Mouse (Mus musculus) gastrocnemius, postnatal 36 days (tissue): ENCODE results near the gene Plekhm2. TPM values are rescaled to one million over a fixed set of nuclear protein-coding genes. Genes with fewer than 3 reads are reported as not detected.

Experiments
- DNase-seq, 2 experiments: peaks; one replicate each; pipeline ENCODE4 v3.0.0; 2022
- intact Hi-C: fragments of 180-260 bp; cut with DNase I; formaldehyde crosslinking; loops from one replicate; pipeline ENCODE4 v1.15.1; 2025
- total RNA-seq, 2 experiments: library from RNA; stranded (reverse); gene quantifications; 2 replicates each; pipeline ENCODE4 v1.2.3; 2021

The Plekhm2 gene
- total RNA-seq, 2 experiments from 2014 or later, result 23.6 to 30.5 TPM

DNA sequence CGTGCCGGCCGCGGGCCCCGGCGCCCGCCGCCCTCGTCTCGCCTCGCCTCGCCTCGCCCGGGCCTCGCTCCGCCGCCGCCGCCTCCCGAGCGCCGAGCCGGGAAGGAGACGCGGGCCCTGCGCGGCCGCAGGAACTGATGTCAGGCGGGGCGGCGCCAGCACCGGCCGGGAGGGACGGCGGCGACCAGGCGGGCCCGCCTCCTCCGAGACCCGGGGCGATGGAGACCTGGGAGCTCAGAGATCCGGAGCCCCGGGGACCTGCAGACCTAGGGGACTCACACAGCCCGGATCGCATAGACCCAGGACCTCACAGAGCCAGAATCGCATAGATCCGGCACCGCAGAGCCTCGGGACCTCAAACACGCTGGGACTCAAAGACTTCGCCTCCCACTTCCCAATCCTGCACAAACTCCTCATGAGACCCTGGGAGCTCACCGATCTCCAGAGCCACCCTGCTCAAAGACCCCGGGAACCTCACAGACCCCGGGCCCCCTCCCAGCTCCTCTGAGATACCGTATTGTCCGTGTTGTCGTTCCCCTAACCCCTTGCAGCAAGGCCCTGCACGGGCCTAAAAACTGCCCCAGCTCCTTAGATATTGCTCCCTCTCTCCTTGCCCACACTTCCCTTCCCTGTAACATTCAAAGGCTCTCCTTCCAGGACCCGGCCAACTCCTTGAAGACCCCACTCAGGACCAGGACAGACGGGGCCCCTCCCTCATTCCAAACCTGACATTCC, 521 bp downstream of the Plekhm2 start:
- intact Hi-C loops, result no loop called here

DNA sequence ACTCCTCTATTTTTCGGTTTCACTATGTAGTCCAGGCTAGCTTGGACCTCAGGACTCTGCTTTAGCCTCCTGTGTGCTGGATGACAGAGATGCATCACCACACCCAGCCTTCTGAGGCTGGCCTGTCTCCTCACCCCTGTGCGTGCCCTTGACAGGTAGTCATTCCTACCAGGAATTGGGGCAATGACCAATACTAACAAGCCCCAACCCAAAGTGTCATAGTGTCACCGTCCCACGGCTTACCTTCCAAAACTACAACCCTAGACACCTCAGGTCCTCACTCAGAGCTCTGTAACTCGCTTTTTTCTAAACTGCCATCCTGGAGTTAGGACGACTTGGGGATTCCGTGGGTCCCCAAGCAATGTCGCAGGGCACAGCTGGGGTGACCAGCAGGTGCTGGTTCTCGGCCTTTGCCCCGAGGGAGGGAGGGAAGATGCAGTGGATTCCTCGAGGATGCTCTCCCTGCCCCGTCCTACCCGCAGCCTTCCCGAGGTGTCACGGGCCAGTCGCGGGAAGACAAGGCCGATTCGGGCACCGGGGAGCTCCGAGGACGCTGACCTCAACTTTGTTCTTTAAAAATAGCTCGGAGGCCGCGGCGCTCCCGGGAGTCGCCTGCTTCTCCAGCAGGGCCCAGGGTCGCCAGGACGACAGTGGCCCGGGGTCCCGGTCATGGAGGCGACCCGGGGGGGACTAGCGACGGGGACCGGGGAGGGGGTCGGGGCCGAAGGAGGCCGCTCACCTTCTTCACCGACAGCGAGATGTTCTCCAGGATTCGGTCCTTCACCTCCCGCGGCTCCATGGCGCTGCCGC, 1.4 kb downstream of the Plekhm2 start:
- intact Hi-C loops, result no loop called here
- peak in 1 of 2 experiments; percentile 50 for DNase-seq

More for the DNA sequence above, 521 bp downstream of the Plekhm2 start:
- DNase-seq, result peak; percentile 71

DNA sequence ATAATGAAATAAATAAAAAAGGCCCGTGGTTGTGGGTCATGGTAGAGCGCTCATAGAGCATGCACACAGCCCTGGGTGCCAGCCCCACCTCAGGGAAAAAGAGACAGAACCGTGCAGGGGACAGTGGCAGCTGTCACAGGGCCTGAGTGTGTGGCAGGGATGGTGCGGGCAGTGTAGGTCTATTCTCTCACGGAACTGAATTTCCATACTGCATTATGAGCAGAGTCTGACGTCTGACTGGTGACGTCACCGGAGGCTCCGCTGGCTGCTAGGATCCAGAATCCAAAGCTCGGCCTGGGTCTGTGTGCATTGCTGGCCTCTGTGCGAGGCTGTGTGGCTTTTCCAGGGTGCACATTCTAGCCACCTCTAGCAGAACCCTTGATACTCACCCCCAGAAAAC, 3.8 kb downstream of the Plekhm2 start:
- intact Hi-C loops, result no loop called here
- no peak for DNase-seq

DNA sequence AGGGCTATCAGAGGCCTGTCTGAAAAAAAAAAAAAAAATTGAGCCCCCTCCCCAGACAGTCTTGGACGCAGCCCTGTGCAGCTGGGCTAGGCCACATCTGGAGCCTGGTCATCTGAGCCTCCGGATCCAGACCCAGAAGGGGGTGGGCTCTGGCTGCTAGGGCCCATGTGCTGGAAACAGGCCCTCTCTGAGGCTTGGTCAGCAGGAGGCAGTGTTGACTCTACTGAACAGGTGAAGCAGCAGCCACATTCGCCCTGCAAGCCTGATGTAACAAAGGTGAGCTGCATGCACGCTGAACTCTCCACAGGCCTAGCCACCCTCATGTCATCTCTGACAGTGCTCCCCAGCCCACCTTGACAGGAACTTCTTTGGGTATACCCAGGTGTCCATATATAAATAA, 5.0 kb downstream of the Plekhm2 start:
- intact Hi-C loops, result no loop called here
- no peak for DNase-seq

DNA sequence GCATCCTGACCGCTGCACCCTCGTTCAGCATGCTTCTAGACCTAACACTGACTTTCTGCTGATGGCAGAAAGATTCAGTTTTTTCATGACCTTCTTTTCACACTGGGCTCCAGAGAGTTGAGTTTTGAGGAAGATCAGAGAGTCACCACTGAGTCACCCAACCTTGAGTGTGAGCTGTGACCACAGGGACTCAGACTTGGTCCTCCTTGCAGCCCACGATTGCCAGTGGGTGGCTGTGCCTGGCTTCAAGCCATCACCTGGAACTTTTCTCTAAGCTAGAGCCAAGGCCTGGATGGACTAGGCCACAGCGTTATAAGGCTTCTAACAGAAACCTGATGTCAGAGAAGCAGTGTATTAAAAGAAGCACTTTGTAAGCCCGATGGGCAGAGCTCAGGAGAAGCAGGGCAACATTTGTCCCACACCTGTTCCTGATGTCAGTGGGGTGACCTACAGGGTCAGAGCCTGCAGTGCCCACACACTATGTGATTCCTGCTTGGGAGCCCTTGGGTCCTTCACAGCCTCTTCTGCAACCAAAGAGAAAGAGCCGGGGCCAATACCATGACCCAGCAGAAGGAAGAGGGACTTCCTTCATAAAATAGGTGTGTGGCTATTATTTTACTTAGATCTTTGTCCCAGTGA, 5.7 kb downstream of the Plekhm2 start:
- intact Hi-C loops, result no loop called here

DNA sequence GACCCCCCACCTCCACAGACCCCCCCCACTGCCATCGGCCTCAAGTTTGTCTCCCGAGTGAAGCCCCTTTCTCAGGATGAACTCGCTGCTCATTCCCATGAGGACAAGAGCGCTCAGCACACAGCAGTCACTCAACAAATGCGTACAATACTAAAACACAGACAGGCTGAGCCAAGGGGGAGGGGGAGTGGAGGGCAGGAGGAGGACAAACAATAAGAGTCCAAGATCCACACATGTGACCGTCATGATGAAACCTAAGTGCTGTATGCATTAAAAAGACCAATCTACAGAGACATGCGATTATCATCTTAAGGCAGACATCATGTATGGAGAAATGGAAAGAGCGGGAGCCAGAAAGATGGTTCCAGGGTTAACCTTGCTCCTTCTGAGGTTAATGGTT, 7.8 kb downstream of the Plekhm2 start:
- intact Hi-C loops, result no loop called here
- no peak for DNase-seq

More for the DNA sequence above, 5.7 kb downstream of the Plekhm2 start:
- no peak for DNase-seq

DNA sequence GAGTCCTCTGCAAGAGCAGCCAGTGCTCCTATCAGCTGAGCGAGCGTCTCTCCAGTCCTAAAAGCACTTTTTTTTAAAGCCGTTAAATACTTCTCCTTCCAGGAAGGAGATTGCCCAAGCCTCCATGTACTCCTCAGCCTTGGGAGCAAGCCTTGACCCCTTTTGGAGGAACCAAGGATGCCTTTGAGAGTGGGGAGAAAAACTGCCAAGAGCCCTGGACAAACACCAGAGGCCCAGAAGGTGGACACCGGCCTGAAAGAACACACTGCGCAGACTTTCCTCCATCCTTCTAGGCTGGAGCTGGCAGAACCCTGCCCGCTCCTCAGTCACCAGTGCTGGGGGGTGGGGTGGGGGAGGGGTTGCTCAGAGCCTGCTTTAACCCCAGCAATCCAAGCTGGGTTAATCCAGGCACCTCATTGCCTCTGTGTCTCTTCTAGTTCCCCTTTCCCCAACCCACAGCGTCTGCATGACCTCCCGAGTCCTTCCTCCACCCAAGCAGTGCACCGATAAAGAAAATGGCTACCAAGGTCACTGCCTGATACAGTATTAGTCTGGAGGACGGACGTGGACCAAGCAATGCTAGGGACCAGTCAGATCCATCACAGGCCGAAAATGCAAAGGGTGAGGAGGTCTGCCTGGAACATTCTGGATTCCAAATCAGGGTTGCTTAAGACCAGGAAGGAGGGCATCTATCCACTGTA, 8.6 kb downstream of the Plekhm2 start:
- DNase-seq, result peak; percentile 55 to 56

DNA sequence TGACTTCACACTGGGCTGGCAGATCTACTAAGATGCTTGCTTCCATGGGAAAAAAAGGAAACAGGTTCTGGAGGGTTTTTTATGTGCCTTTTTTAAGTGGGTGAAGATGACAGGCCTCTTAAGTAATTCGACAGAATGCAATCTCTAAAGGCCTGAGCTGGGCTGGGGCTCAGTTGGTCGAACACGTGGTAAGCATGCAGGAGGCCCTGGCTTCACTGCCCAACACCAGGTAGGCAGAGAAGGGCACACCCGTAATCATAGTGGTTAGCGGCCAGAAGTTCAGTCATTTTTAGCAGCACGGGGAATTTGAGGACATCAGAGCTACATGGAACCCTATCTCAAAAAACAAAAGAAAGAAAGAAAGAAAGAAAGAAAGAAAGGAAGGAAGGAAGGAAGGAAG, 10.2 kb downstream of the Plekhm2 start:
- intact Hi-C loops, result no loop called here
- DNase-seq, result no peak

More for the DNA sequence above, 8.6 kb downstream of the Plekhm2 start:
- intact Hi-C loops, result no loop called here

DNA sequence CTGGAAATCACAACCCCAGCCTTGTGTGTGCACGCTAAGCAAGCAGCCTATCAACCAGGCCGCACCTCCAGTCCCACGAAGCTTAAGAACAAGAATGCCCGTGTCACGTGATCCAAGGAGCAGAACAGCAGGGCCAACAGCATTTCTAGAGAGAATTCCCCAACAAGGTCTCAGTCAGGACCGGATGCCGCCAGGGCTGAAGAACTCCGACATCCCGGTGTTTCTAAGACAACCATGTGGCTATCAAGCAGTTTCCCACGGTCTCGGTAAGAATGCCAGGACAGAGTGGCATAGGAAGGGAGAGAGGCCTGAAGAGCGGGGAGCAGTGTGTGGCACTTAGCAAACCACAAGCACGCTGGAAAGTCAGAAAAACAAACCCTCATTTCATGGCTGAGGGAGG, 10.9 kb downstream of the Plekhm2 start:
- intact Hi-C loops, result no loop called here
- DNase-seq, result no peak

DNA sequence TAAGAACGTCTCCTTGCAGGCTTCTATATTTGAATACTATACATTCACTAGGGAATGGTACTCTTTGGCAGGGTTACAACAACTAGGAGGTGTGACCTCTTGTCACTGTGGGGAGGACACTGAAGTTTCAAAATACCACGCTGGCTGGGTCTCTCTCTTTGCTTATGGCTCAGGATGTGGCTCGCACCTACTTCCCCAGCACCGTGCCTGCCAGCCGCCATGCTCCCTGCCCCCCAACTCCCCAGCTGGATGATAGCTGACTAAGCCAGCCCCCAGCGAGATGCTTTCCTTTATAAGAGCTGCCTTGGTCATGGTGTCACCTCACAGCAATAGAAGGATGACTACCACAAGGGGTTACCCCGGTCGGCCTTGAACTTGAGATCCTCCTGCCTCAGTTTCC, 11.7 kb downstream of the Plekhm2 start:
- intact Hi-C loops, result no loop called here
- DNase-seq, result no peak

DNA sequence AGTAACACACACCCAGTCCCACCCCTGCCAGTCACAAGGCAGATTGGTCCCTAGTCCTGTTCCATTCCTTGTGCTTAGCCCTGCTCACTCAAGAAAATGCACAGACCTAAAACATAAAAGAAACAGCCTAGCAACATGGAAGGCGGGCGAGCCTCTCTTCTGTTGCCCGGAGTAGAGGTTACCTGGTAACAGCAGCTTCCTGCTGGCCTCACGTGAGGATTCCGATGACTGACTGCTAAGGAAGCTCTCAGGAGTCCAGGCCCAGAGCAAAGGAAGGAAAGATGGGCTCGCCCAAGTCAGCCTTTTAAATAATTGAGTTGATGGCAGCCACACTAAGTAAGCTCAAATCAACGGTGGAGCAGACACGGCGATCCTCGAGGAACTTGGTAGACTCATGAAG, 12.8 kb downstream of the Plekhm2 start:
- DNase-seq, result no peak
- intact Hi-C loops, result no loop called here

DNA sequence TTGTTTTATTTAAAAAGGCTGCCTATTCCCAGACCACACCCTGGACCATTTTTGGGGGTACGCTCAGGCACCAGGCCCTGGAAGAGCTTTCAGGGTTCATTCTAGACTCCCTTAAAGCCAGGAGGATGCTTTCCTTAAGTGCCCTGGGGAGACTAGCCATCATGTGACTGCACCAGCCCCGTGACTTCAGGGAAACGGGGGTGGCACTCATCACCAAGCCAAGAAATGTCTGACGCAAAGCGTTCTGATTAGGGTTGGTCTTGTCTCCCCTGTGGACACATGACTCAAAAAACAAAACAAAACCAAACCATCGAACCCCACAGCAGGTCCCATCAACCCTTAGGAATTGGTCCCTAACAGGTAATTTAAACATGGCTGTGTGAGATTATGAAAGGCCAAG, 13.4 kb downstream of the Plekhm2 start:
- no peak for DNase-seq
- intact Hi-C loops, result no loop called here

DNA sequence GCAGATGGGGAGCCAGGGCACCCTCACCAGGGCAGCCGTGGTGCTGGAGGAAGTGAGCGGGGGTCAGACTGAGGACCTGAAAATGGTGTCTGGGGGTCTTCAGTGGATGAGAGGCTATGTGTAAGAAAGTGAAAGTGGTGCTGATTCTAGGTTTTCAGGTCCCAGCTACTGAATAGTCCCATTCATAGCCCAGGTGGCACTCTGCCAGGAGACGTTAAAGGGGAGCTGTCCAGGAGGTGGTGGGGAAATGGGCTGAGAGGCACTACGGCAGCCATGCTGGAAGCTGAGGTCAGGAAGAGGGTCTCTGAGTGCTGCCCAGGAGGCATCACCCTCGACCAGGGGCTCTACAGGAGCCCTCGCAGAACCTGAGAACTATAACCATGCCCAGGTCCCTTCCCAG, 15.5 kb downstream of the Plekhm2 start:
- intact Hi-C loops, result no loop called here

DNA sequence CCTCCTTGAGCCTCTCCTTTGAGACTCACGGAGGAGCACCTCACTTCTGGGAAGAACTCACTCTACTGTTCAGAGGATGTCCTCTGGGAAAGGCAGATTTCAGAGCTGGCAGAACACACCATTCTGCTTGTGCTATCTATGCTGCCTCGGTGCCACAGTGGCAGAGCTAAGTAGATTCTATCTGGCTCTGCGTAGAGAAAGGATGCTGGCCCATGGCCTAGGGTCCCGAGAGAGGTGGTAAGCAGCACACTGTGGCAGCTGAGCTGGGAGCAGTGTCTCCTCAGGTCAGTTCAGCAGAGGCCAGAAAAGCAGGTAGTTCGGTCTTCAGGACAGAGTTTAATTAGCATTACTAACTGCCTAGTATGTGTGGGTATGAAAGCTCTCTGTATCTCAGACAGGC, 16.4 kb downstream of the Plekhm2 start:
- DNase-seq, result no peak
- intact Hi-C loops, result no loop called here

More for the DNA sequence above, 15.5 kb downstream of the Plekhm2 start:
- no peak for DNase-seq

DNA sequence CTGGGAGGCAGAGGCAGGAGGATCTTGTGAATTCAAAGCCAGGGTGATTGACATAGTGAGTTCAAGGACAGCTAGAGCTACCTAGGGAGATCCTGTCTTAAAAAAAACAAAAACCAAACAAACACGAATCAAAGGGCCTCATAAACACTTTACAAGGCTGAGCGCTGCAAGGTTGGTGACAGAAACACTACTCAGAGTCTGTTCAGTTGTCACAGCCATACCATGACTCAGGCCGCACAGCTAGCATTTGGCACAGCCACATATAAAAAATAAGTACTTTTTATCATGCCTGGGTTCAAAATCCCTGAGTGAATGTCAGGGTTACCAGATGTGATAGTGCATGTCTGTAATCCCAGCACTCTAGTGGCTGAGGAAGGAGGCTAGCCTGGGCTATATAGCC, 17.5 kb downstream of the Plekhm2 start:
- intact Hi-C loops, result no loop called here
- no peak for DNase-seq

DNA sequence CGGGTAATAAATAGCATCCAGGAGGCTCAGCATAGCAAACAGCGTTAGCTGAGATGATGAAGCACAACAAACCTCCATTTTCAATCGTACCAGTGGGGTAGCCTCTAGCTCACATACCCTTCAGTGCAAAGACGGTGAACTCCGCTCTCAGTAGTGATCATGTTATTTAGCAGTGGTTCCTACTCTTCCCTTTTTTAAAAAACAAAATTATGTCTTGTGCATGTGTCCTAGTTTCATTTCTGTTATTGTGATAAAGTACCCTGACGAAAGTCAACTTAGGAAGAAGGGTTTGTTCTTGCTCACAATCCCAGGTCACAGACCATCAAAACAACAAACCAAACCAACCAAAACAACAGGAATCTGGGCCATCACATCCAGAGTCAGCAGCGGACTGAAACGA, 18.7 kb downstream of the Plekhm2 start:
- intact Hi-C loops, result no loop called here
- no peak for DNase-seq

DNA sequence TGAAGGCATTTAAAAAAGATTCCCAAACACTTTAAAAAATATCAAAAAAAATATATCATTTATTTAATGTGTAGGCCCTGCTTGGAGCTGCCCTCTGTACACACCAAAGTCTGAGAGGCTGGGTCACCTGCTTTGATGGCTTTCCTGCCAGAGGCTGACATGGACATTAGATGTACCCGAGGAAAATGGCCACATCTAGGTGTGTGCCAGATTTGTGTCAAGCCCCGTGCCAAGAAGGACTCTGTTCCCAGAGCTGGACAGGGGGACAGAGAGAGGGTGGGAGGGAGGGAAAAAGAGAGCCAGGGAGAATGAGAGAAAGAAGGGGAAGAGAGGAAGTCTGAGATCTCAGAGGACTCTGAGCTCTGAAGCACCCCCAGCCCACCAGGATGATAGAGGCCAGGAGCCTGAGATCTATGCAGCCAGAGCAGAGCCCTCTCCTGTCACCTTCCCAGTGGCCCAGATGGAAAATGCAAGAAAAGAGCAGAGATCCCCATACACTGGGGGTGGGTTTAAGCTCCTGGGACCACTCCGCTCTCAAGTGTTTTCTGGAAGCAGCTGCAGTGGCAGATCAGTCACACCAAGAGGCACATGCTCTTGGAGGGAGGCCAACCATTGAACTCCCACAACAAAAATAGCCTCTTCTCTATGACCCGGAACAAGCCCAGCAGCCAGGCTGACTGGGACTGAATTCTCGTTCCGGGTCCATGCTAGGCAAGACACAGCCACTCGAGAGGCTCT, 21.4 kb downstream of the Plekhm2 start:
- intact Hi-C loops, result no loop called here

DNA sequence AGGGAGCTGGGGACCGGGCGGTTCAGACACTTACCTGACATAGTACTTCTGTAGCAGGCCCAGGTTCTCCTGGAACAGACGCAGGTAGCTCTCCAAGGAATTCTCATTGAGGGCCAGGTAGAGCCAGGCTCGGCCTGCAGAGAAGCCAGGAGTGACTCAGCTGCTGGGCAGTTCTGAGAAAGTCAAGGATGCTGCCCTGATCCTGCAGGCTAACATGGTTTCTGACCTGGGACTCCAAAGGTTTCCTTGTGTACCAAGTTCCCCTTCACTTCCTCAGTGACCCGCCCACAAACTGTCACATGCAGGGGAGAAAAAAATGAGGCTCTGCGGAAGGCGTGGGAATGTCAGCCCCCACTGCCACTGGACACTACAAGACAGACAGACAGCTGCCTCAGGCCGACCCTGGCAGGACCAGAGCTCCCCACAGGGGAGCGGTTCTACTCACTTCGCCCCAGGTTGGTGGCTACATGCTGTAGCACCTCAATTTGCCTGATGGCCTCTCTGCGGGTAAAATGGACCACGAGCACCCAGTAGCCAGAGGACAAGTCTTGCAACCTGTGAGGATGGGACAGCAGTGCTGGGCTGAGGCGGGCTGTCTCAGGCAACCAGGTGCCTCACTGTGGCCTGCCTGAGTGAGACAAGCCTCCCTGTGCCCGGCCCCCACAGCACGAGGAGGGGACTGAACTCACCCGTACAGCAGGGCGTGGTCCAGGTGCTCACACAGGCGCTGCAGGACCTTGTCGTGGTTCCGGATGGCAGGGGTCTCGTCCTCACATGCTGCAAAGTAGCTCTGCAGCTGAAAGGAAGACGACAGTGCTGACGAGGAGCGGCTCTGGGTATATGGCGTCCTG, 22.5 kb downstream of the Plekhm2 start:
- DNase-seq, result no peak
- intact Hi-C loops, result no loop called here

More for the DNA sequence above, 21.4 kb downstream of the Plekhm2 start:
- DNase-seq, result peak; percentile 49 to 70

DNA sequence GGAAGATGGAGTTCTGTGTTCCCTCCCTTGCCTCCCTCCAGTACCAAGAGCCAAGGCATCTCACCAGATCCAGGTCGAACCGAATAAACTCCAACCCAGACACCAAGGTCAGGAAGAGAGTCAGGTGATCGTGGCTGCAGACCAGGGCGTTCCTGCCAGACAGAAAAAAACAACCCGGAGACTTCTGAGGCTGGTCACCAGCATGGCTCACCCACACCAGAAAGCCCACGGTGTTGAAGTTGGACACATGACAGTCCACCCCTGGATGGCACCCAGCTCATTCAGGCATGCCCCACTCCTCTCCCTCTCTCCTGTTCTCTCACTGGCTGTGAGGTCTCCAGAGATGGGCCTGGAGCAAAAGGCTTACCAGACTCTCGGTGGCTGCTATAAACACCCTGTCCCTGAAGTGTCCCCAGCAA, 23.3 kb downstream of the Plekhm2 start:
- intact Hi-C loops, result no loop called here

More for the DNA sequence above, 23.3 kb downstream of the Plekhm2 start:
- peak in 1 of 2 experiments; percentile 41 for DNase-seq
